Mouse (Mus musculus) neural tube, embryonic 14.5 days (tissue): ENCODE results near the gene Mllt10. TPM values are rescaled to one million over a fixed set of nuclear protein-coding genes. Genes with fewer than 3 reads are reported as not detected.

Experiments used
- ATAC-seq: fragments of 200-750 bp; cut with Nextera tagmentation; 2 replicates; pipeline ENCODE4 v1.8.0; 2017; ENCODE audit warnings: low read depth, mild to moderate bottlenecking, moderate TSS enrichment, moderate library complexity
- H3K27ac ChIP-seq: fragments of 300-500 bp; sonication (generic); 2 replicates; pipeline ENCODE4 v1.5.1; 2014; ENCODE audit warnings: low read depth, mild to moderate bottlenecking, control low read depth, low read length, moderate library complexity, mixed read lengths
- H3K27me3 ChIP-seq: fragments of 300-500 bp; sonication (generic); 2 replicates; pipeline ENCODE4 v1.6.1; 2014; ENCODE audit warnings: low read length; ENCODE audit not compliant: control insufficient read depth, insufficient read depth
- H3K36me3 ChIP-seq: fragments of 300-500 bp; sonication (generic); 2 replicates; pipeline ENCODE4 v1.6.1; 2014; ENCODE audit warnings: low read length, mixed read lengths; ENCODE audit not compliant: control insufficient read depth, insufficient read depth
- H3K4me1 ChIP-seq: fragments of 300-500 bp; sonication (generic); 2 replicates; pipeline ENCODE4 v1.6.1; 2014; ENCODE audit warnings: low read length; ENCODE audit not compliant: control insufficient read depth, insufficient read depth
- H3K4me2 ChIP-seq: fragments of 300-500 bp; sonication (generic); 2 replicates; pipeline ENCODE4 v1.6.1; 2014; ENCODE audit warnings: mild to moderate bottlenecking, low read depth, low read length, control low read depth
- H3K4me3 ChIP-seq: fragments of 300-500 bp; sonication (generic); 2 replicates; pipeline ENCODE4 v1.5.1; 2014; ENCODE audit warnings: low read depth, low read length, control low read depth, mixed read lengths
- H3K9ac ChIP-seq: fragments of 300-500 bp; sonication (generic); replicated peaks from 2 replicates; pipeline ENCODE4 v1.6.1; 2014; ENCODE audit warnings: low read depth, mild to moderate bottlenecking, control low read depth, low read length, mixed read lengths
- H3K9me3 ChIP-seq: fragments of 300-500 bp; sonication (generic); 2 replicates; pipeline ENCODE4 v1.6.1; 2016; ENCODE audit warnings: low read length; ENCODE audit not compliant: control insufficient read depth
- WGBS: fragments of 180-500 bp; shearing (Covaris S2); extraction: QIAGEN DNeasy Blood & Tissue Kit; methylation state at CpG from one replicate; pipeline ENCODE4 v1.1.7; 2014; 5-methylcytosine and 5-hydroxymethylcytosine counted together
- microRNA-seq: library from miRNA; unstranded; fragments of <30 nt; microRNA quantifications from one replicate; pipeline ENCODE4, GENCODE M21; 2016
- polyA plus RNA-seq: library from polyadenylated mRNA; unstranded; fragments of >200 nt; fragmentation: Nextera tagmentation; extraction: Ambion mirVana; gene quantifications from 2 replicates; pipeline ENCODE4 v1.2.1, GENCODE M21; 2014

Mllt10 gene
- polyA plus RNA-seq, 1 experiment from 2014 or later, result 34.6 TPM

DNA sequence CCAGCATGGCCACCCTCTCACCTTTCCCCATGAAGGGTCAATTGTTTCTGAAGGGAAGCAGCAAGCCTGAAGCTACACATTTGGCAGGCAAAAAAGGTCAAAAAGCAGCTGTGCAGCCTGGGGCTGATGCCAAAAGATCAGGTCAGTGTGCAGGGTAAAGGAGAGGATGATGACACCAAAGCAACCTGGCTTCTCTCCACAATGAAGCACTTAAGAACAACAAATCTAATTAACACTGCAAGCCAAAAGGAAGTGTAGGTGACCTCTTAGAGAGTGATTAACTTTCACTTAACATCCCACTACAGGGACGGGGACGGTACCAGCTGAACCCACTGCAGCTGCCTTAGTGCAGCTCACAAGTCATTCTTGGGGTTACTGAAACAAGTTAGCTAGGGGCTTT, 174.2 kb downstream of the Mllt10 start:
- Histone ChIP-seq H3K9me3 (no peaks in the 10 kb centered on the region), H3K4me1 (0 out of 2 replicates have a peak, but pooled peaks cover 4% of the 10 kb centered on the region), H3K9ac (no peak overlapping the region), H3K4me2 (no peak overlapping the region), H3K36me3 (no peaks in the 10 kb centered on the region), H3K4me3 (no peak overlapping the region), H3K27ac (no peak overlapping the region), H3K27me3 (no peaks in the 10 kb centered on the region)
- WGBS, result 12% methylated on average over 2 of the region's 2 CpGs
- ATAC-seq, result no peak

DNA sequence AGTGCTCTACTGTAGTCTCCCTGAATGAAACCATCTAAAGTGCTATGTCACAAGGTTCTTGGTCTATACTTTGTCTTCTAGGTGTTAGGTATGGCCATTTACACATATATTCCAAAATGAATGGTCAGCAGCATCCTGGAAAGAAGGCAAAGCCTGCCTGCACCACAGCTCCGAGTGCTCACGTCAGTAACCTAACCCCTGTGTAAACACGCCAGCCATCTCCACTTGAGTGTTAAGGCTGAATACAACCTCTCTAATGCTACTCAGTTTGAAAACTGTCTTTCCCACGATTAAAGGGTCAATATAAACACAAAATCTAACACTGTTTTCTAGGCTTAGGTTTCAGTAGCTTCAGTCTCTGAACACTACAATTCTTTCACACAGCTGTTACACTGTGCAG, 176.1 kb downstream of the Mllt10 start:
- ATAC-seq, result no peak

DNA sequence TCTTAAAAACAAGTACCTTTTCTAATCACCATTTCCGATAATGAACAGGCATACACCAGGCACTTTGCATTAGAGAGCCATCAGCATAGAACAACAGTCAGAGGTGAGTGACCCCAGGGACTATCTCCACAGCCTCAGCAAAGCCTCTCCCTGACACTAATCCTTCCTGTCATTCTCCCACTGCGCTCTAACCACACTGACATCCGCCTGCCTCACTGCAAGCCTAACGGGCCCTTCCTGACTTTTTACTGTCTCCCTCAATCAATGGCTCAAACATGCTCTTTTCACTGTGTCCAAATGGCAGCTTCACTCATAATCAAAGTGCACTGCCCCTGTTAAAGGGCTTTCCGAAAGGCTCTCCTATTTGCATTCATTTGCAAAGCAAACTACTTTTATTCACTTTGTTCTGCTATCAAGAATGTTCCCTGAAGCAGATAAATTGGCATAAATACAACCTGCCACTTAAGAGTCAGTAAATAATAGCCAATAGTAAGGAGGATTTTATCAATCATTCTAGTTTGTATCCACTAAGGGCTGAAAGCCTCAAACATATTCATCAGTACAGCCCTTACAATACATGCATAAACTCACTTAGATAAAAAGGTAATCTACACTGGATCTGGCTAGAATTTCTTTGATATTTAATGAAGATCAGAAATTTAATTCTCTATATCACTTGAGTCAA, 178.0 kb downstream of the Mllt10 start:
- no peak overlapping the region for H3K9ac ChIP-seq
- ATAC-seq, result peak; percentile 49; the same call in 1 of the 2 replicates
- H3K27ac ChIP-seq, result no peak overlapping the region
- H3K4me2 ChIP-seq, result no peak overlapping the region
- no peak overlapping the region for H3K4me3 ChIP-seq
- H3K4me1 ChIP-seq, result 0 out of 2 replicates have a peak, but pooled peaks cover 4% of the 10 kb centered on the region
- no peaks in the 10 kb centered on the region for H3K36me3 ChIP-seq
- no peaks in the 10 kb centered on the region for H3K9me3 ChIP-seq
- 1% methylated on average over 5 of the region's 5 CpGs for WGBS
- no peaks in the 10 kb centered on the region for H3K27me3 ChIP-seq

More for the DNA sequence above, 176.1 kb downstream of the Mllt10 start:
- H3K9me3 ChIP-seq, result no peaks in the 10 kb centered on the region
- no peak overlapping the region for H3K27ac ChIP-seq
- 71% methylated on average over 4 of the region's 4 CpGs for WGBS
- 0 out of 2 replicates have a peak, but pooled peaks cover 4% of the 10 kb centered on the region for H3K4me1 ChIP-seq
- H3K4me3 ChIP-seq, result no peak overlapping the region
- H3K9ac ChIP-seq, result no peak overlapping the region
- H3K4me2 ChIP-seq, result no peak overlapping the region
- H3K27me3 ChIP-seq, result no peaks in the 10 kb centered on the region
- no peaks in the 10 kb centered on the region for H3K36me3 ChIP-seq

DNA sequence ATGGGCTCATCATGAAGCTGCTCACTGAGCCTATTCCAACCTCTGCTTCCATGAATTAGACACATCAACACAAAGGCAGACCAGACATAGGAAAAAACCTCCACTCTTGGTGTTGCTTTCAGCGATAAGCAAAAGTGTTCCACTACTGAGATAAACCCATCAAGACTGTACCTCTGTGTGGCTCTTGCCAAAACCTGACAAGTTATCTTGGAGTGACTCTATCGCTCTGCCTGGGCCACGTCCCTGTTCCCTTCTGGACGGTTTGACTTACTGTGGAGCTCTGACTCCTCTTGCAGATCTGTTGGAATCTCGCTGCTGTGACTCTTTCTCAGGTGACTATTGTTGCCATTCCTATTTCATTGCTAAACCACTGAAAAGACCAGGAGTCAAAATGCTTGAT, 180.5 kb downstream of the Mllt10 start:
- no peaks in the 10 kb centered on the region for H3K27me3 ChIP-seq
- ATAC-seq, result no peak
- 96% methylated on average over 5 of the region's 5 CpGs for WGBS

DNA sequence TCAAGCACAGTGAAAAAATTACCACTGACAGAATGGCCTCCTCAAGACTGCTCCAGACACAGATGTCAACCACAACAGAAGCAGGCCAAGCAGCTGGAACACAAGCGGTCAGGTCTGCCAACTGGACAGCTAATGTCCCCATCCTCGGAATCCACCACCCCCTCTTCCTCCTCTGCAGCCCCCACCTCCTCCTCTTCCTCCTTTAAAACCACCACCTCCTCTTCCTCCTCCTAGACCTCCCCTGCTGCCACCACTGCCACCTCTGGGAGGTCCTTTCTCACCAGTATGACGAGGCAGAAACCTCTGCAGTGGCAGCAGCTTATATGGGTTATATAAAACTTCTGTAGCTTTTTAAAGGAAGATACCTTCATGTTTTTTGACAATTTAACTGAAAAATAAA, 194.2 kb downstream of the Mllt10 start:
- no peak overlapping the region for H3K9ac ChIP-seq
- H3K9me3 ChIP-seq, result no peaks in the 10 kb centered on the region
- no peak overlapping the region for H3K27ac ChIP-seq
- no peak for ATAC-seq
- WGBS, result 89% methylated on average over 3 of the region's 3 CpGs
- H3K4me3 ChIP-seq, result no peak overlapping the region
- H3K4me1 ChIP-seq, result no peaks in the 10 kb centered on the region
- no peak overlapping the region for H3K4me2 ChIP-seq
- H3K27me3 ChIP-seq, result no peaks in the 10 kb centered on the region
- no peaks in the 10 kb centered on the region for H3K36me3 ChIP-seq

More for the DNA sequence above, 180.5 kb downstream of the Mllt10 start:
- Histone ChIP-seq H3K9me3 (no peaks in the 10 kb centered on the region; the same call in 1 of the 2 replicates), H3K4me2 (no peak overlapping the region), H3K27ac (no peak overlapping the region), H3K4me3 (no peak overlapping the region), H3K9ac (no peak overlapping the region), H3K36me3 (no peaks in the 10 kb centered on the region), H3K4me1 (0 out of 2 replicates have a peak, but pooled peaks cover 4% of the 10 kb centered on the region)

Small RNAs within 50 kb of the gene (microRNA-seq; reads per million reads assigned to microRNA genes)
- not detected for gene Gm23638
- gene Mir7655, result 3.1 reads per million, percentile 3 among the genes with 10 or more reads in this experiment

Other genes starting within 250 kb of the Mllt10 start
- gene H2al2a, start 58.3 kb upstream of the Mllt10 start, polyA plus RNA-seq, result not detected in 2 replicates
- gene A930004D18Rik, start 17.5 kb upstream of the Mllt10 start, polyA plus RNA-seq, result 8.2 and 8.6 TPM in 2 replicates
- 3.9 and 5.3 TPM in 2 replicates for gene Skida1, start 6.2 kb upstream of the Mllt10 start, polyA plus RNA-seq